Mouse (Mus musculus) gastrocnemius, adult 8-10 months (tissue): ENCODE measurements around the gene Kcnh5. TPM values are rescaled to one million over a fixed set of nuclear protein-coding genes. Genes with fewer than 3 reads are reported as not detected.
A peak's percentile ranks its signal among the peaks of the same experiment; 100 is the strongest.

ENCODE experiments used
- DNase-seq, 2 experiments: peaks; one replicate each; pipeline ENCODE4 v3.0.0; 2022; ENCODE audit warnings: low spot score in 2 of 2
- total RNA-seq, 4 experiments: library from RNA; stranded (reverse); gene quantifications; 2 replicates each; pipeline ENCODE4 v1.2.4; 2022

Gene Kcnh5
- not detected for total RNA-seq

DNA sequence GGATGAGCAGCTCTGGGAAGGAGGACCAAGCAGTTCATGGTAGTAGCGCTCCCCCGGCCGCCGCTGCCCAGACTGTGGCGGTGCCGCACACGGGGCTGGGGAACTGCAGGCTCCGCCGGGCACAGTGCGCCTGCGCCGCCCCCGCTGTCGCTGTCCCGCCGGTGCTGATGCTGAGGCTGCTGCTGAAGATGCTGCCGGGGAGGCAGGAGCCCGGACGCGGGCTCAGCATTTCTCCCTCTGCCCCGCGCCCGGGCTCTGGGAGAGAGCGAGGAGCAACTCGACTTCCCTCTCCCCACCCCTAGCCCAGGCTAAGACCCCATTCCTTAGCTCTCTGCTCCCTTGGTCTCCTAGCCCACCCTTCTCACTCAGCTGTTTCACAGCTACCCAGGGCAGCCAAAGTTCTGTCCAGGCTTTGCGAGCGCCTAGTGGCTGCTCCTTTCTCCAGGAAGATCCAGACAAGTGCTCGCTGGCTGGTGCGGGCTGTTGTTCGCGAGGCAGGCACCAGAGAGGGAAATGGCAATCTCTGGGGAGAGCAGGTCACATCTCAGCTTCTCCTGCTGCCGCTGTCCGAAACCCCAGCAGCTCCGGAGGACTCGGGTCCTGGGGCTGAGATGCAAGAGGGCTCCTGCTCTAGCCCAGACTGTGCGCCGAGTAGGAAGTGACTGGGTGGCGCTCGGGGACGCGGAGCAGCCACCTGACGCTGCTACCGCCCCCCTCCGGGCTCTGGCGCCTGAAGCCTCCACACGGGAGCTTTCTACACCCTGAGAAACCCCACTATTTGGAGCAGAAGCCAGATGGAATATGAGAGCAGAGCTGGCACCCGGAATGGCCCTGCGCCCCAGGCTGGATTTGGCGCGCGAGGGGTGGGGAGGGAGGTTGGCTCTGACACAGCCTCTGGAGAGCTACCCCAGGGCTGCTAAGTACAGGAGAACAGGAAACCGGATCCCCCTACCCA, at the start of gene Kcnh5:
Gene Kcnh5, minus strand, starts transcription at position 642 of the 955 bp plus-strand sequence.
- DNase-seq, result peak in 1 of 2 experiments; percentile 3

DNA sequence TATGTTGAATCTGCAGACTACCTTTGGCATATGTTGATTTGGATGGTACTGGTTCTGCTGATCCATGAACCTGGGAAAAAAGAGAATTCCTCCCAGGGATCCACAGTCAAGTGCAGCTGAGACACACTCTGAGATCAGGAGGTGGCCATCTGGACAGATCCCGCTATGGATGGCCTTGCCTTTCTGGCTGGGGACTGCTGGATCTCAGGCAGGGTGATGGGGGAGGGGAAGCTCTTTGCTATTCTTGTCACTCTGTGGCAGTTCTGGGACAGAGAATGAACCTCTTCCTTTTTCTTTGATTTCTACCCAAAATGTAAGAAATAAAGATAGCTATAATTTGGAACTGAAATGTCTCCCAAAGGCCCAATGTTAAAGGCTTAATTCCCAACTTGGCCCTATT, 46.8 kb upstream of the Kcnh5 start:
- DNase-seq, result no peak

DNA sequence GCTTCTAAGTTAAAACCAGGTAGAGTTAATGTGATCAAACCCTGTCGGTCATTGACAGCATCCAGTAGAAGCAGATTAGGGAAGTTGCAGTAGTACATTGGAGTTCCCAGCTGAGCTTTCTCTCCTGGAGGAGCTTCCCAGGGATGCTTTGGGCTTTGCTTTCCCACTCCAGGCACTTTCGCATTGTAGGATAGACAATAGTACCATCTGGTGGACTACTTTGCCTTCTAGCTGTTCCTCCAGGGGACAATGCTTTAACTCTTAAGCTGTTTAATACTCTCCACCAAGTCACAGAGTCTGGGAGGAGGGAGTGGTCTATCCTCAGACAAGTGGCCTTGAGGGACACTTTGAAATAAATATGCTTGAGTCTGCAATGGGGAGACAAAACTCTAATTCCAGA, 12.3 kb upstream of the Kcnh5 start:
- no peak for DNase-seq

DNA sequence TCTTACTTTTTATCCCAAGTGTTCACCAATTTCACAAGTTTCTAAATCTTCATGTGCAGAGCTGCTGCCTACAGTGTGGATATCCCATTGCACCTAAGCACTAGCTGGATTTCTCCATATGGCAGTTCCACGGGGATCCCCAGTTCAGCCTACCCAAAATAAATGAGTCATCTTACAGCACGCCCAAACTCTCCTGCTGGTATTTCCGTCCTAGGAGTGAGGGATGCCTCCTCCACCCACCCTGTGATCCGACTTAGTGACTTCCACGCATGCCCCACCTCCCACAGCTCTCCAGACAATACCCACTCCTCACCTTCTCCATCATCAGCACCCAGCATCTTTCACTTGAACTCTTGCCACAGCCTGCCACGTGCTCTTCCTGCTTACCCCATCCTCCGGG, 5.5 kb upstream of the Kcnh5 start:
- no peak for DNase-seq

DNA sequence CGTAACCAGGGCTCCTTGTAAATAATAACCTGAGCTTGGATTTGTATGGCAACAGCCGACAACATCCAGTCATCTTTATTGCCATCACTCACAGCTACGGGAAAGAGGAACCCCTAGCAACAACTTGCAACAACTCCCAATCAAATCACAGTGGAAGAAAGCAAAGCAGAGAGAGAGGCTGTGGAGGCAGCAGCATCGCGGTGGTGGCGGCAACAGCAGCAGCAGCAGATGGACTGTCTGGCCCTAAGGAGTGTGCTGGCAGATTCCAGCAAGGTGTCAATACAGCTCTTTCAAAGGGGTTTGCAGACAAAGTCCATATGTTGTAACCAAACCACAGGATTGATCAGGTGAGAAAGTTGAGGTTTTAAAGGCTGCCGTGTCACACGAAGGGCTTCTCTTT, 2.4 kb upstream of the Kcnh5 start:
- DNase-seq, result no peak

DNA sequence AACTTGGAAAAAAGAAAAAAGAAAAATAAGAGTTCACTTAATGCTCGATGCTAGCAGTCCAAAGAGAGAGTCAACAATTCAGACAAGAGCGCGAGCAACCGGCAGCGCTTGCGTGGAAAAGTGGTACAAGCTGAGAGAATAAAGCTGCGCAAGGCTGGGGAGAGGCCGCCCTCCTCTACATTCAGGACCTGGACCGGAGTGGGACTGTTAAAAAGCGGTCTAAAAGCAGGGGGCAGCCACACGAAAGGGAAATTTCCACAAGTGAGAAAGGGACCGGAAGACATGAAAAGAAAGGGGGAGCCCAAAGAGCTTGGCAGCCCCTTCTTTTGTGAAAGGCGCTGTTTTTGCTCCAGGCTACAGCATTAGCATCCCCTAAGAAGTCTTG, 506 bp upstream of the Kcnh5 start:
- DNase-seq, result no peak

DNA sequence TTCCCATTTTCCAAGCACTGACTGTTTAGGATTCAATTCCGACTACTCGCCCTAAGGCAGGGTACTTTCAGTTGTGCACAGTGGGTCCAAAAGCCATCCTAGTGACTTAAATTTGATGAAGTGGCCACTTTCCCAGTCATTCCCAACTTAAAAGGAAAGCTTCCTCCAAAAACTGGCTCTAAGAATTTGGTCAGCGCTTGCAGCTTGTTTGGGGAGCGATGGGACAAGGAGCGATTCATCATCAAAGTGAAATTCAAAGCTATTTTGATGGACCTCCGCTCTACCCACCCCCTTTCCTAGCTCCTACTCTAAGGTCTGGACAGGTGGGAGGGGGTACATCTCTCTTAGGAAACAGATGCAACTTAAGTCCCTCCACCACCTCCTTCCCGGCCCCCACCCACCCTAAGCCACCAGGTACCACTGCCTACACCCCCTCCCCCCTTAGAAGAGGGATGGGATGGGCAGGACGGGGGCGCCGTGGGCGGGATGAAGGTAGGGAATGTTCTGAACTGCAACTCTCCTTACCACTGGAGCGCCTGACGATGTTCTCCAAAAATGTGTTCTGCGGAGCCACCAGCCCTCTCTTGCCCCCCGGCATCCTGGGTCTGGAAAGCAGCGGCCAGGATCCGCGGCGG, 1.1 kb downstream of the Kcnh5 start:
- DNase-seq, result no peak

DNA sequence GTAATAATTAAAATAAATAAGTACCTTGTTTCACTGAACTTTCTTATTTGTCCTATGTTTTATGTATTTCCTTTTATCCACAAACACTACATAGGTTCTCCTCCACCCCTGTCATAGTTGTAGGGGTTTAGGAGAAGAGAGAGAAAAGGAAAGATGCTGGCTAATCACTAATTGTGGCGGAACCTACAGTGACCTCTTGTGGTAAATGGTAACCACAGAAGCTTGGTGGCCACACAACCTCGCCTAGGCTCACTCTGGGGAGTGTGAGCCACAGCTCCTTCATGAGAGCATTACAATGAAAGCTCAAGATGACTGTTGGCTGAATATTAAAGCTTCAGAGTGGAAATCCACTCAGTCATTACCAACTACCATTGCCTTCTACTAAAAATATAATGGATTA, 6.2 kb downstream of the Kcnh5 start:
- DNase-seq, result no peak

DNA sequence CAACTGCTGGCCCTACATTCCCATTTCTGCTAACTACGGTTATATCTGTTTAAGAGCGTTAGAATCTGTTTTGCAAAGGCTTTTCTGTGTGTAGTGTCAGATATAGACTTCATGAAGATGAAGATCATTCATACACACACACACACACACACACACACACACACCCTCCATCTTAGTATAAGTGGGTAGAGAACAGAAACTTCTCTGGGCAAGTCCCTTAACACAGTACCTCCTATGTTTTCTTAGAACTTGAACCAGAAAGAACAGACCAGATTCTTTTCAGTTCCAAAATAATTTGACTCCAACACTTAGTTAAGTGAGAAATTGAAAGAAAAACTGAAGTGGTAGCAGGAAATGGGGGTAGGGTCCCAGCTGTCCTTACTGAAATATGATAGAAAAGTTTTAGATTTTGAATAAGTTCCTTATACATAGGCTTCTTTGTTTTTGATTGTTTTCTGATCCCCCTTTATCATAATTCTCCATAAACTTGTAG, 24.0 kb downstream of the Kcnh5 start:
- DNase-seq, result no peak

DNA sequence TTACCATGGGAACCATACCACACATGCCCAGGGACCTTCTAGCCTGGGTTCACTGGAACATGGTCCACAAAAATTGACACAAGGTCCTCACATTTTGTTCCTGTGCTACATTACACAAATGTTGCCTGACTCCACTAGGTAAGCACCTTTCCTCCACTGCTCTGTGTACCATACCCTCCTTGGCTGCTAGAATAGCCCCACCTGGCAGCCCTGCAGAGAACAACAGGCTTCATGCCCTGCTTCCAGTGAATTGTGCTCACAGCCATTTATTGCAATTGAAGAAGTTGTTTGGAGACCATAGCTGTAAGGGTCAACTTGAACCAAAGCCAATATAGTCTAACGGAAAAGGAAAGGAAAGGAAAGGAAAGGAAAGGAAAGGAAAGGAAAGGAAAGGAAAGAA, 37.3 kb downstream of the Kcnh5 start:
- no peak for DNase-seq

DNA sequence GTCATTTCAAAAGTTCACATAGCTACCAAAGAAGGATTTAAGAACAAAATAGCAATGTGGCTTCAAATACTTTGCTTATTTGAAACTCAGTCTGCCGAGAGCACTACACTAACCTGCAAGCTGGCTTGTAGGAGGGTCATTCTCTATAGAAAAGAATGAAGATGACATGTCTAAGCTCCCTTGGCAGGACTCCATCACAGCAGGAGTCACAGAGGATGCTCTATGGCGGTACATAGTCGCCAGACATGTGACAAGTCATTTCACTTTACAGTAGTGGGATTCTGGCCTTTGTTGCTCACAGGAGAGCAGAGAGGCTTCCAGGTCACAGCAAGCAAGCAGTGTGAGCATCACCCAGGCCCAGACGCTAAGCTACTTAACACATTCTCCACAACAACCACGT, 85.2 kb downstream of the Kcnh5 start:
- DNase-seq, result no peak

DNA sequence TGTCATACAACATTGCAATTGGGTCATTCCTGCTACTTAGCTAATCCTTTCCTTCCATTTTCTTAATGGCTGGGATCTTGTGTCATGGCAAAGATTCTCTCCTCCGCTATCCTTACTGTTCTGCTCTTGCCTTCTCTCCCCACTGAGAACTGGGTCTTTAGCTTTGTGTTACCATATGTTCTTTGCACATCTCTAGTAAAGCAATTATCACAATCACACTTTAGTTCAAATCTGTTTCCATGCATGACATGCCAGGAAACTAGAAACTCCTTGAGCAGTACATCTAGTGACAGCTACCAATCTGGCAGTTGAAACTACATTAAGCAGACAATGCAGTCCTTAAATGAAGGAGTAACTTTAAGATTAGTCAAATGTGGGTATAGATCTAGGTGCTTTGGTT, 86.2 kb downstream of the Kcnh5 start:
- DNase-seq, result no peak

DNA sequence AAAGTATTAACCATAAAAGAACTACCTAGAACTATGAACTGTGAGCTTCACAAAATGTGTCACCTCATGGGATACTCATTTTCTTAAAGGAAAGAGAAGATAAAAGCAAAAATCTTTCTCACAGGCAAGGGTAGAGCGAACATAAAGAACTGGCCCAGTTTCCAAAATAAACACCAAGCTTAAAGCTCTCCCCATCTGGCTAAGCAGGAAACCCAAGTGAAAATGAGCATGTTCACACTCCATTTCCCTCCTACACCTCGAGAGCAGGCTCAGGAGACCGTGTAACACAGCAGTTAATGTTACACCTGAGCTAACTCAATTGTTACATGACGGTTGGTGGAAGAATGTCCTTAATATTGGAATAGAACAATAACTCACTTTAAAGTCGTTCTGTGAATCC, 100.0 kb downstream of the Kcnh5 start:
- DNase-seq, result no peak

DNA sequence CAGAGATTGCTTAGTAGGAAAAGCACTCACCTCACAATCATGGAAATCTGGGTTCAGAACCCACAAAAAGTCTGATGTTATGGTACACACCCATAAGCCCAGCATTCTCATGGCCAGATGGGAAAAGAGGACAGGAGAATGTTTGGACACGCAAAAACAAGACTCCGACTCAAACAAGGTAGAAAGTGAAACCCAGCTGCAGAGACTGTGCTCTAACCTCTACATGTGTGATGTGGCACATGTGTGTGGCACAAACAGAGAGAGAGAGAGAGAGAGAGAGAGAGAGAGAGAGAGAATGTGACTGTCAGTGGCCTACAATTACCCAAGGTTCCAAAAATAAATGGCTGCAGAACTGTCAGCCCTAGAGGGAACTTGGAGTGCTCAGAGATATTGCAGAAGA, 106.1 kb downstream of the Kcnh5 start:
- DNase-seq, result no peak

DNA sequence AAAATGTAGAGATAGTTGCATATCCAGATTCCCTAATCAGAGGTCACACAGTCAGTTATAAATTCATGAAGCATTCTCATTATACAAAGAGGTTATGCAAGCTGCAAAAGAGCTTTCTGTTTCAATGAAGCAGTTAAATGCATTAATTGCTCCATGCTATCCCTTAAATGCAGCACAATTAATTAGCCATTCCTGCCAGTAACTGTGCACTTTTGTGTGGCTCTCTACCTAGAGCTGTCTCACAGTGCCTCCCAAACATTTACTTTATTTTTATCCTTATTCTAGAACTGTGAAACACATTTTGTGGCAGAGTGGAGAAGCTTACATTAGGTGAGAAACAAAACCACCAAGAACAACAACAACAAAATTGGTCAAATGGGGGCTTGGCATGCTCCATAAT, 114.6 kb downstream of the Kcnh5 start:
- no peak for DNase-seq

DNA sequence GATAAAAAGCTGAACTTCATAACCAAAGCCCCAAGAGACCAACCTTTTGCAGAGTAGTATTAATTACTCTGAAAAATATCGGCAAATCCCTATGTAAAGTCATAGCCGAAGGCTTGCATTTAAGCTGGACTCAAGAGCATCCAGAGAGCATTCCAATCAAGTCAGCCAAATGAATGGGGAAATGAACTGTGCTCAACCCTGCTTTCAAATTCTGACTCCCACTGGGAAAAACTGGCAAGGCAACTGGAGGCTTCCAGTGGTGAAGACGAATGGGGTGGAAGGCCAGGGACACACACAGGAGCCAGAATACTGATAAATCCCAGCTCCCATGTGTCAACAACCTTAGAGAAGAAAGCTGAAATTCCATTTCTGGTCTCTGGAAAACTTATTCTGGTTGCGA, 115.4 kb downstream of the Kcnh5 start:
- no peak for DNase-seq

DNA sequence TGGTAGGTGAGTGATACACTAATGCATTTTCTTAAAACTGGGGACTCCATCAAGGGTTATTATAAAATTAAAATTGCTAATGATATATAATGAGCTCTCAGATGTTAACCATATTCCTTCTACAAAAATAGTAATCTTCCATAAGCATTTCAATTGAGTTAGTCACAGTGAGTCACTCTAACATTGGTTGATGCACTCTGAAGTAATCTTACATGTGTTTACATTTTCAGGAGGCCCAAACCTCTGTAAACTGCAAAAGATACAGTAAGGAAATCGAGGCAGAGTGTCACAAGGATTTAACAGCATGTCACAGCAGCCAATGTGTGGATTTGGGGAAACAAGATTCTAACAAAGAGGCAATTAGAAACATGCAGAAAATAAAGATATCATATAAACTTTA, 123.4 kb downstream of the Kcnh5 start:
- DNase-seq, result no peak

DNA sequence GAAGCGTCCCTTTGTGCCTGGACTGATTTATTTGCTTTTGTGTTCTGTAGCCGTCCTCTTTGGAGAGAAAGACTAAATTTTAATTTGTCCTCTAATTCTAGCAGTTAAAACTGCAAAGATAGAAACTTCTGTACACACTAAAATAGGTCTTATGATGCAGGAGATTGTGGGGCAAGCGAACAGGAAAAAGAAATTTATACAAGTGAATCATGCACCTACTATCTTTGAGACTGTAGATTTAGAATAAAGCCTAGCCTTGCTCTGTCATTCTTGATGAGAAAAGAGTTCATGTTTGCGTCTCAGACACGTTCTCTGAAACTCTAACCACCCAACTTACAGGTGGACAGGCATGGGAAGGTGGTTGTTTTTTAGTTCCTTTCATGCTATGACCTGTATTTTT, 140.4 kb downstream of the Kcnh5 start:
- no peak for DNase-seq

DNA sequence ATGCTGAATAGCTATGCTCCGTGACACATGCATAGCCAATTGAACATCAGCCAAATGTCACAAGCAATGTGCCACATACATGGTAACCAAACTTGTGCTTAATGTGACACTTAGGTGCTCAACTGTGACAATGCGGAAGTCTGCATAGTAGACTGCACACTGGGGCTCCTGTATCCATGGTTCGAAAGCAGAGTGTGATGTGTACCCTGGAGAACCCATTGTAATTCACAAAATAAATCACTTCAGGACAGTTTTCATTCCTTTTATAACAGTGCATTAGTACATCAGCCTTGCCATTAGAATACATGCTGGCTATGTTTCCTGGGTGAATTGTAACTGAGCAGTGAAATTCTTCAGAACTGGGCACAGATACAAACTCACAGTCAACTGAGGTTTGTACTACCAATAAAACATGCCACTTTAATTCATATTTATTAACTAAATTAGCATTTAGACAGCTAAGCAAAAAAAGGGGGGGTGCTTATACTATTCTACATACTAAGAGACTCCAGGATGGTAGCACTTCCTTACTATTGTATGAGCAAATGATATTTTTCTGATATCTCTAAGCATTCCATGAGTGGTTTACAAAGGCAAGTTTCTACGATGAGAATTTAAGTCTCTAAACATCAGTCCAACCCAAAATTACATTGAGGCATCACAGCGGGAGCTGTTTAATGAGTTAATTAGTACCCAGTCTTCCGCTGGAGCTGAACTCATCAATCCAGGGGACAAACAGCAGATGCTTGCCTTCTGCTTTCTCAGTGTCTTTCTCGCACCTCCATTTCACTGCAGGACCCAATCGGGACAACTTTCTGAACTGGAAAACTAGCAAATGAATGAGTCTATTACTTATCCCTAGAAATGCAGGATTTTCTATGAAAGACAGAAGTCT, 144.9 kb downstream of the Kcnh5 start:
- DNase-seq, result no peak

DNA sequence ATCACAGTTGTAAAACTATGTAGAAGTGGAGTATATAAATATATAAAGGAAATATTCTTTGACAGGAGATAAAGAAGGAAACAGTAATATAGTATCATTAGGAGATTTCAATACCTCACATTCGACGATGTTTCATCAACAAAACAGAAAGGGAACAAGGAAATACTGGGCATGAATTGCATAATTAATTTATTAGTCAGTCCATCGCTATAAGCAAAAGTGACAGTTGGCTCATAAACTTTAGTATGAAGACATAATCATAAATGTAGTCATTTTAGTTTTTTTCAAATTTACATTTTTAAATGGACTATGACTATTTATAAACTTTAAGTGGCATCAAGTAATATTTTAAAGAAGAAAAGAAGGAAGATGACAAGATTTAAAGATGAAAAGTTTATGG, 205.9 kb downstream of the Kcnh5 start:
- no peak for DNase-seq

DNA sequence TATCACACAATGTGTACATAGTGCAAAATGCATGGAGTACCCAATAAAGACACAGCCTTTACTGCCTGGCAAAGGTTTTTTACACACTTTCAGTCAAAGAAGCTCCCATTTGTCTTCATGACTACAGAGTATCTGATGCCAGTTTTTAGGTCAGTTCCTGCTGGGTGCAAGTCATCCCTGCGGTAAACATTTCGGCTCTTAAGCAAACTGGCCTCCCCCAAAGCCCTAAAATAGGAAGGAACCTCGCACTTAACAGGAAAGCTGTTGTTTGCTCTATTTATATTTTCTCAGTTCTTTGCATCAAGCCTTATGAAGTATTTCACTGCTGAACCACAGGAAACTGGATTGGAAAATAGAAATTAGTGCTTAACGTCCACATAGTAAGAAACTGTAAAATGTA, 207.7 kb downstream of the Kcnh5 start:
- no peak for DNase-seq

DNA sequence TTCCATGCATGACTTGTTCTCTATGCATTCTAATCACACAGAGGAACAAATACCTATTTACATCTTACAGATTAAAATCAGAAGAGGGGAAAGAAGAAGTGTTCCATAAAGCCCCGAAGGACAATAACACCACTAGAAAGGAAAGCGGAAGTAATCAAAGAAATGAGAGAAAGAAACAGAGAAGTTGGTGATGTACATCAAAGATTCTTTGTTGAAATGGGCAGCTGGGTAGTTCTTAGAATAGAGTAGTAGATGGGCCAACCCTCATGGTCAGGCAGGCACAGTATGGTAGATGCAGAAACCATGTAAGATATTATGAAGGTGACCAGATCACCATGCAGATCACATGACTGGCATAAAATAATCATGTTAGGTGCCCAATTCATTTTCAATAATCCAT, 210.9 kb downstream of the Kcnh5 start:
- no peak for DNase-seq
